Mouse (Mus musculus) forelimb bud, embryonic 11.5 days (tissue): Measurements from ENCODE around the gene Pcdh7.
"Not testable (repeated sequence)": the region's sequence is repeated elsewhere in the genome, so short reads cannot be mapped to it uniquely, and the experiment has no call there.

Experiments
- DNase-seq: peaks from one replicate; pipeline ENCODE4 v3.0.0-alpha.2; 2012; ENCODE audit warnings: low read depth, low spot score

Pcdh7 gene

GRCm38 (mm10) chr5:58108665-58109364 lies 391.0 kb downstream of the Pcdh7 start:
- no peak for DNase-seq

GRCm38 (mm10) chr5:58116096-58116495 lies 398.3 kb downstream of the Pcdh7 start:
- no peak for DNase-seq

GRCm38 (mm10) chr5:58117896-58118295 lies 400.1 kb downstream of the Pcdh7 start:
- no peak for DNase-seq

- DNase-seq, result no peak
Measured at GRCm38 (mm10) chr5:58118930-58119611, 401.3 kb downstream of the Pcdh7 start.

GRCm38 (mm10) chr5:58143897-58144296 lies 426.1 kb downstream of the Pcdh7 start:
- no peak for DNase-seq

GRCm38 (mm10) chr5:58153966-58154365 lies 436.2 kb downstream of the Pcdh7 start:
- DNase-seq, result no peak

GRCm38 (mm10) chr5:58172218-58172617 lies 454.5 kb downstream of the Pcdh7 start:
- no peak for DNase-seq

GRCm38 (mm10) chr5:58174335-58174734 lies 456.6 kb downstream of the Pcdh7 start:
- not testable (repeated sequence) for DNase-seq

- DNase-seq, result no peak
Measured at GRCm38 (mm10) chr5:58175532-58175931, 457.8 kb downstream of the Pcdh7 start.
